Mouse (Mus musculus): ENCODE results near the gene Zfr.
"Not testable (repeated sequence)": the region's sequence is repeated elsewhere in the genome, so short reads cannot be mapped to it uniquely, and the experiment has no call there.

The Zfr gene

GRCm38 (mm10) chr15:12216119-12216518 lies 98.5 kb downstream of the Zfr start:
- no peak for DNase-seq (ENCODE audit: low spot score)

- no peak for DNase-seq (ENCODE audit: low spot score)
Observed at GRCm38 (mm10) chr15:12216798-12217197, 99.2 kb downstream of the Zfr start.

- DNase-seq (ENCODE audit: low spot score), result not testable (repeated sequence)
Observed at GRCm38 (mm10) chr15:12217332-12217731, 99.7 kb downstream of the Zfr start.

GRCm38 (mm10) chr15:12217849-12218248 lies 100.2 kb downstream of the Zfr start:
- DNase-seq (ENCODE audit: low spot score), result no peak

GRCm38 (mm10) chr15:12218583-12219382 lies 101.2 kb downstream of the Zfr start:
- no peak for DNase-seq (ENCODE audit: low spot score)

- DNase-seq (ENCODE audit: low spot score), result no peak
Observed at GRCm38 (mm10) chr15:12221131-12221530, 103.5 kb downstream of the Zfr start.

- DNase-seq (ENCODE audit: low spot score), result no peak
Observed at GRCm38 (mm10) chr15:12222564-12223302, 105.1 kb downstream of the Zfr start.

GRCm38 (mm10) chr15:12223393-12223792 lies 105.8 kb downstream of the Zfr start:
- no peak for DNase-seq (ENCODE audit: low spot score)

- no peak for DNase-seq (ENCODE audit: low spot score)
Observed at GRCm38 (mm10) chr15:12224239-12224638, 106.6 kb downstream of the Zfr start.

GRCm38 (mm10) chr15:12225062-12225461 lies 107.4 kb downstream of the Zfr start:
- DNase-seq (ENCODE audit: low spot score), result no peak

- no peak for DNase-seq (ENCODE audit: low spot score)
Observed at GRCm38 (mm10) chr15:12226908-12227307, 109.3 kb downstream of the Zfr start.

GRCm38 (mm10) chr15:12227355-12227754 lies 109.7 kb downstream of the Zfr start:
- no peak for DNase-seq (ENCODE audit: low spot score)

- DNase-seq (ENCODE audit: low spot score), result no peak
Observed at GRCm38 (mm10) chr15:12229603-12230242, 112.1 kb downstream of the Zfr start.

GRCm38 (mm10) chr15:12230243-12230935 lies 112.8 kb downstream of the Zfr start:
- DNase-seq (ENCODE audit: low spot score), result no peak

GRCm38 (mm10) chr15:12231462-12231861 lies 113.8 kb downstream of the Zfr start:
- DNase-seq (ENCODE audit: low spot score), result no peak

- DNase-seq (ENCODE audit: low spot score), result no peak
Observed at GRCm38 (mm10) chr15:12232429-12232828, 114.8 kb downstream of the Zfr start.

GRCm38 (mm10) chr15:12233021-12233420 lies 115.4 kb downstream of the Zfr start:
- DNase-seq (ENCODE audit: low spot score), result no peak
